Mouse (Mus musculus) forebrain, embryonic 13.5 days (tissue): ENCODE measurements around the gene Arl16. TPM values are rescaled to one million over a fixed set of nuclear protein-coding genes. Genes with fewer than 3 reads are reported as not detected.

ENCODE experiments used
- ATAC-seq: fragments of 200-750 bp; cut with Nextera tagmentation; 2 replicates; pipeline ENCODE4 v1.8.0; 2017
- H3K27ac ChIP-seq: fragments of 300-500 bp; sonication (generic); 2 replicates; pipeline ENCODE4 v1.5.1; 2015; ENCODE audit warnings: inconsistent platforms, mild to moderate bottlenecking, moderate library complexity
- H3K27me3 ChIP-seq: fragments of 300-500 bp; sonication (generic); 2 replicates; pipeline ENCODE4 v1.6.1; 2015; ENCODE audit warnings: mild to moderate bottlenecking, inconsistent platforms
- H3K36me3 ChIP-seq: fragments of 300-500 bp; sonication (generic); 2 replicates; pipeline ENCODE4 v1.6.1; 2015; ENCODE audit warnings: mild to moderate bottlenecking, inconsistent platforms; ENCODE audit not compliant: poor library complexity, severe bottlenecking
- H3K4me1 ChIP-seq: fragments of 300-500 bp; sonication (generic); 2 replicates; pipeline ENCODE4 v1.6.1; 2015; ENCODE audit warnings: inconsistent platforms
- H3K4me2 ChIP-seq: fragments of 300-500 bp; sonication (generic); 2 replicates; pipeline ENCODE4 v1.6.1; 2015; ENCODE audit warnings: inconsistent platforms, mild to moderate bottlenecking, moderate library complexity
- H3K4me3 ChIP-seq: fragments of 300-500 bp; sonication (generic); 2 replicates; pipeline ENCODE4 v1.5.1; 2015; ENCODE audit warnings: mild to moderate bottlenecking, inconsistent platforms
- H3K9ac ChIP-seq: fragments of 300-500 bp; sonication (generic); 2 replicates; pipeline ENCODE4 v1.6.1; 2015; ENCODE audit warnings: mild to moderate bottlenecking, inconsistent platforms
- H3K9me3 ChIP-seq: fragments of 300-500 bp; sonication (generic); replicated peaks from 2 replicates; pipeline ENCODE4 v1.6.1; 2016; ENCODE audit warnings: inconsistent platforms
- WGBS: fragments of 180-500 bp; shearing (Covaris S2); methylation state at CpG from one replicate; pipeline ENCODE4 v1.1.7; 2015; 5-methylcytosine and 5-hydroxymethylcytosine counted together
- polyA plus RNA-seq: library from polyadenylated mRNA; unstranded; fragments of >200 nt; fragmentation: Nextera tagmentation; extraction: Ambion mirVana; gene quantifications from 2 replicates; pipeline ENCODE4 v1.2.1, GENCODE M21; 2015

Gene Arl16
- polyA plus RNA-seq, 1 experiment from 2014 or later = 49.8 TPM

GRCm38 (mm10) chr11:120458847-120459597 lies 8.4 kb downstream of the Arl16 start:
- peaks cover 46% of the 10 kb centered on the region for H3K36me3 ChIP-seq
- no peaks in the 10 kb centered on the region for H3K9me3 ChIP-seq
- WGBS = 70% methylated on average over 6 of the region's 6 CpGs
- no peaks in the 10 kb centered on the region for H3K27me3 ChIP-seq
- ATAC-seq = no peak
- peaks cover 25% of the 10 kb centered on the region for H3K4me1 ChIP-seq
- H3K4me3 ChIP-seq = peak overlapping the region; percentile 90
- no peak overlapping the region for H3K27ac ChIP-seq
- H3K4me2 ChIP-seq = peak overlapping the region; percentile 93
- peak overlapping the region; percentile 94 for H3K9ac ChIP-seq

DNA sequence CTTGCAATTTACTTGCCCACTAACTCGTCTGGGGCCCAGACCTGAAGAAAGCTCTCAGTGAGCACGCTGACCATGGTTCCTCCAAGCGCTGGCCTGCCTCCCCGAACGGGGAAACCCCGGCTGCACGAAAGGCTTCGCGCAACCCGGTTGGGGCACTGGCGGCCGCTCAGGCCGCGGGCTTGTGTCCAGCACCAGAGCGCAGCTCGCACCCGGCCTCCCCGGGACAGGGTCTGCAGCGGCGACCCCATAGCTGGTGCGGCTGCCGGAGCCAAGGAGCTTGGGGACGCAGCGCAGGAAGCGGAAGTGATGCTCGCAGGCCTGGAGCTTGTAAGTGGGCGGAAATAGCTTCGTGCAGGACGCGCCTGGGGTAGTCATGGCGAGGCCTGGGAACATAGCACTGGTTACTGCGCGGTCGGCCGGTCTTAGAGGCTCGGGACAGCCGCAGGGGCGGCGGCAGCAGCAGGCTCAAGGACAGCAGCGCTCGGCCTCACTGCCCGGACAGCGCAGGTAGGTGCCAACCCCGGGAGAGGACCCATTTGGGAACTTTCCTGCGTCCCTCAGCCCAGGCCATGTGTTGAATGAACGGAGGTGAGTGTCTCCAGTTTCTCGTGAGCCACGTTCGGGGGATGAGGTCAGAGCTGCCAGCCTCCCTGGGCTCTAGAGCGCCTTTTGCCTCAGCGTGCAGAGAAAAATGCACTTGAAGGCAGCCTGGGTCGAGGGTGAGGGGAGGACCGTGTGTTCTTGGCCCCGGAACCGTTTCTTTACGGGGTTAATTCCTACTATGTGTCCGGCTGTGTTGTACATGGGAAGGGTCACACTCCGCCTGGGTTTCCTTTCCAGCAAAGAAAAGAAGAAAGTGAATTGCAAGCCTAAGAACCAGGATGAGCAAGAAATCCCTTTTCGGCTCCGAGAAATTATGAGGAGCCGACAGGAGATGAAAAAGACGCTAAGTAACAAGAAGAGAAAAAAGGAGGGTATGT lies 9.3 kb downstream of the Arl16 start, which contains the start of the genes Oxld1 and Ccdc137:
Gene Oxld1, minus strand, starts transcription at position 297 of the 980 bp plus-strand sequence.
Gene Ccdc137, plus strand, starts transcription at position 344 of the 980 bp plus-strand sequence.
- peak; percentile 94 for ATAC-seq
- WGBS = 5% methylated on average over 62 of the region's 62 CpGs
- H3K9ac ChIP-seq = peak within 1 kb of the TSS; percentile 94
- H3K36me3 ChIP-seq = peaks cover 37% of the 10 kb centered on the region
- peak within 1 kb of the TSS; percentile 93 for H3K4me2 ChIP-seq
- H3K27ac ChIP-seq = peak within 1 kb of the TSS; percentile 62
- peak within 1 kb of the TSS; percentile 90 for H3K4me3 ChIP-seq
- no peaks in the 10 kb centered on the region for H3K27me3 ChIP-seq
- H3K4me1 ChIP-seq = peaks cover 25% of the 10 kb centered on the region
- H3K9me3 ChIP-seq = no peaks in the 10 kb centered on the region

DNA sequence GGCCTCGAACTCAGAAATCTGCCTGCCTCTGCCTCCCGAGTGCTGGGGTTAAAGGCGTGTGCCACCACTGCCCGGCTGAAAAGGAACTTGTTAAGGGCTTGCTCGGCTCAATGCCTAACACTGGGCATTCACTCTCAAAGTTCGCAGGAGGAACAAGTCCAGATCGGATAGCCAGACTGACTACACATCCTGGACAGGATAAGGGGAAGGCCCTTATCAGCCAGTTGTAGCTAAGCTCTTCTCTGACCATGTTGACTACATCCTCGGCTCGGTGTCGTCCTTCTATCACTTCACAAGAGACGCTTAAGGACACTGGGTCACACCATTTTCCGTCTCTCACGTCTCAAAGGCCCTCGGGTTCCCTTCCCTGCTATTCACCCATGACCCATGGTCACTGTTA lies 10.0 kb downstream of the Arl16 start:
- H3K36me3 ChIP-seq = peaks cover 30% of the 10 kb centered on the region
- H3K9me3 ChIP-seq = no peaks in the 10 kb centered on the region
- no peaks in the 10 kb centered on the region for H3K27me3 ChIP-seq
- peak; percentile 7; the same call in 1 of the 2 replicates for ATAC-seq
- peak overlapping the region; percentile 93 for H3K4me2 ChIP-seq
- peak overlapping the region; percentile 94 for H3K9ac ChIP-seq
- peak overlapping the region; percentile 90 for H3K4me3 ChIP-seq
- 31% methylated on average over 14 of the region's 14 CpGs for WGBS
- peak overlapping the region; percentile 62; the same call in 1 of the 2 replicates for H3K27ac ChIP-seq
- peaks cover 25% of the 10 kb centered on the region for H3K4me1 ChIP-seq

DNA sequence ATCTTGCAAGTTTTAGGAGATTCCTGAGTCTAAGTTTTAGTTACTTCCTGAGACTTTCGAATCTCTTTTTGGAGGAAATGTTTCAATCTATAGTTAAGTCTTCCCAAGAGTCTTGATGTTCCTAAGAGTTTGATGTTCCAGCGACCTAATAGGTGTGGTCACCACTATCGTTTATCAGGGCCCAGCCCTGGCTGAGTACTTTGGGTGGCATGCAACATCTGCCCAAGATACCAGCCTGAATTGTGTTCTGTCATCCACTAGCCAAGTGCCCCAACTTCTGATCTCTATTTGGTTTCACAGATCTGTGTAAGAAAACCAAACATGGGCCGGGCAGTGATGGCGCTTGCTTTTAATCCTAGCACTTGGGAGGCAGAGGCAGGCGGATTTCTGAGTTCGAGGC lies 12.0 kb downstream of the Arl16 start:
- no peak for ATAC-seq
- WGBS = 96% methylated on average over 7 of the region's 7 CpGs
- H3K27ac ChIP-seq = no peak overlapping the region
- peaks cover 11% of the 10 kb centered on the region for H3K36me3 ChIP-seq
- H3K27me3 ChIP-seq = no peaks in the 10 kb centered on the region
- no peak overlapping the region for H3K4me3 ChIP-seq
- no peak overlapping the region for H3K9ac ChIP-seq
- H3K4me2 ChIP-seq = no peak overlapping the region
- H3K4me1 ChIP-seq = peaks cover 25% of the 10 kb centered on the region
- no peaks in the 10 kb centered on the region for H3K9me3 ChIP-seq

- Histone ChIP-seq H3K4me2 (no peak overlapping the region), H3K9me3 (no peaks in the 10 kb centered on the region), H3K36me3 (peaks cover 9% of the 10 kb centered on the region), H3K9ac (no peak overlapping the region), H3K4me3 (no peak overlapping the region), H3K27me3 (no peaks in the 10 kb centered on the region), H3K4me1 (peaks cover 25% of the 10 kb centered on the region), H3K27ac (no peak overlapping the region)
- 95% methylated on average over 4 of the region's 4 CpGs for WGBS
- no peak for ATAC-seq
Measured at GRCm38 (mm10) chr11:120454965-120455364, 12.4 kb downstream of the Arl16 start.

GRCm38 (mm10) chr11:120453306-120453705 lies 14.1 kb downstream of the Arl16 start, which contains the start of gene Pde6g:
Pde6g (minus strand) TSS chr11:120453500.
- Histone ChIP-seq H3K4me1 (peaks cover 9% of the 10 kb centered on the region), H3K4me2 (no peak within 1 kb of the TSS), H3K27ac (no peak within 1 kb of the TSS), H3K9ac (no peak within 1 kb of the TSS), H3K4me3 (no peak within 1 kb of the TSS), H3K27me3 (no peaks in the 10 kb centered on the region), H3K9me3 (no peaks in the 10 kb centered on the region), H3K36me3 (no peaks in the 10 kb centered on the region)
- 85% methylated on average over 4 of the region's 4 CpGs for WGBS
- ATAC-seq = no peak

- Histone ChIP-seq H3K9ac (no peak overlapping the region; the same call in 1 of the 2 replicates), H3K27me3 (no peaks in the 10 kb centered on the region), H3K36me3 (no peaks in the 10 kb centered on the region), H3K27ac (no peak overlapping the region), H3K4me1 (peaks cover 6% of the 10 kb centered on the region), H3K4me3 (no peak overlapping the region), H3K9me3 (no peaks in the 10 kb centered on the region), H3K4me2 (no peak overlapping the region)
- ATAC-seq = no peak
- WGBS = 59% methylated on average over 3 of the region's 3 CpGs
Measured at GRCm38 (mm10) chr11:120452246-120452645, 15.2 kb downstream of the Arl16 start.

DNA sequence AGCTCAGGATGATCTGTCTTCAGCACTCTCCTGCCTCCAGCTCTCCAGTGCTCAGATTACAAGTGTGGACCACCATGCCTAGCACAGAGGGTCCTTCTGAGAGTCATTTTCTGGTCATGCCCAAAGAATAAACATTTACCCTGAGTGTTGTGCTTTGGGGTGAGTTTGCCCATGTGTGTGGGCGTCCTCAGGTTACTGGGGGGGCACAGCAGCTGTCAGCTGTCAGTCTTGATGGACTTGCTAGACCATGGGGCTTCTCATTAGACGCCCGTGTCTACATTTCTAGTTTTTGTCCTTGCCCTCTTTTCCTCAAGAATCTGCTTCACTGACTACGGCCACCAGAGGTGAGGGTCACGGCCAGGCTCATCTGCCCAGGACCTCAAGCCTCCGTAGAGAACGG lies 20.2 kb downstream of the Arl16 start:
- no peak overlapping the region for H3K4me2 ChIP-seq
- H3K4me1 ChIP-seq = no peaks in the 10 kb centered on the region
- no peak overlapping the region for H3K4me3 ChIP-seq
- no peak overlapping the region for H3K9ac ChIP-seq
- WGBS = 84% methylated on average over 7 of the region's 7 CpGs
- no peaks in the 10 kb centered on the region for H3K9me3 ChIP-seq
- H3K27ac ChIP-seq = no peak overlapping the region
- no peaks in the 10 kb centered on the region for H3K27me3 ChIP-seq
- no peak for ATAC-seq
- H3K36me3 ChIP-seq = no peaks in the 10 kb centered on the region

DNA sequence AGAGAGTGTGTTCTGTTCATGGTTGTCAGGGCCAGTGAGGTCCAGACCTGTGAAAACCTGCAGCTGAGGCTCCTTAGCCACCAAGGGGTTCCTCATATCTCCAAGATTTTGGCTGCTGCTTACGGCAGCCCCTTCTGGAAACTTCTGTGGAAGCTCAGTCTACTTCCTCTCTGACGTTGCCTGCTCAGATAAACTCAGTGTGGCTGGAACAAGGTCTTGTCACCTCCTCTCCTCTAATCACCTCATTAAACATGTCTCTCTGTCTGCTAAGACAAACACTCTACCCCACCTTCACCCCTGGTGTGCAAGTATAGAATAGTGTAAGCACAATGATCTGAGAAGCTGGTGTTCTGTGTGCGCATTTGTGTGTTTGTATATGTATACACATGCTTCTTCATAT lies 21.9 kb downstream of the Arl16 start:
- no peaks in the 10 kb centered on the region for H3K9me3 ChIP-seq
- H3K4me2 ChIP-seq = no peak overlapping the region
- H3K9ac ChIP-seq = no peak overlapping the region
- no peak overlapping the region for H3K27ac ChIP-seq
- H3K4me1 ChIP-seq = no peaks in the 10 kb centered on the region
- 82% methylated on average over 3 of the region's 3 CpGs for WGBS
- ATAC-seq = no peak
- H3K36me3 ChIP-seq = no peaks in the 10 kb centered on the region
- H3K4me3 ChIP-seq = no peak overlapping the region
- no peaks in the 10 kb centered on the region for H3K27me3 ChIP-seq

DNA sequence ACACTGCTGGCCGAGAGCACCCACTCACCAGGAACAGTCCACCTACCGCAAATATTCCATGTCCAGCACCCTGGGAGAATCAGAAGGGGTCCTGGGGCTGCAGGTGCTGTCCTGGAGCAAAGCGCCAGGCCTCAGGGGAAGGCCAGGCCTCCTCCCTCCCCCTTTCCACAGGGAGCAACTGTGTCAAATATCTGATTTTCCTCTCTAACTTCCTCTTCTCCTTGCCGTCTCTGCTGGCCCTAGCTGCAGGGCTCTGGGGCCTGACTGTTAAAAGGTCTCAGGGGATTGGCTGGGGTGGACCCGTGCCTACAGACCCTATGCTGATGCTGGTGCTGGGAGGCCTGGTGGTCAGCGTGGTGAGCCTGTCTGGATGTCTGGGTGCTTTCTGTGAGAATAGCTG lies 23.3 kb downstream of the Arl16 start:
- ATAC-seq = no peak
- Histone ChIP-seq H3K9ac (no peak overlapping the region), H3K4me3 (no peak overlapping the region), H3K4me1 (no peaks in the 10 kb centered on the region), H3K9me3 (no peaks in the 10 kb centered on the region), H3K4me2 (no peak overlapping the region), H3K27me3 (no peaks in the 10 kb centered on the region), H3K36me3 (no peaks in the 10 kb centered on the region), H3K27ac (no peak overlapping the region)
- 79% methylated on average over 6 of the region's 6 CpGs for WGBS

DNA sequence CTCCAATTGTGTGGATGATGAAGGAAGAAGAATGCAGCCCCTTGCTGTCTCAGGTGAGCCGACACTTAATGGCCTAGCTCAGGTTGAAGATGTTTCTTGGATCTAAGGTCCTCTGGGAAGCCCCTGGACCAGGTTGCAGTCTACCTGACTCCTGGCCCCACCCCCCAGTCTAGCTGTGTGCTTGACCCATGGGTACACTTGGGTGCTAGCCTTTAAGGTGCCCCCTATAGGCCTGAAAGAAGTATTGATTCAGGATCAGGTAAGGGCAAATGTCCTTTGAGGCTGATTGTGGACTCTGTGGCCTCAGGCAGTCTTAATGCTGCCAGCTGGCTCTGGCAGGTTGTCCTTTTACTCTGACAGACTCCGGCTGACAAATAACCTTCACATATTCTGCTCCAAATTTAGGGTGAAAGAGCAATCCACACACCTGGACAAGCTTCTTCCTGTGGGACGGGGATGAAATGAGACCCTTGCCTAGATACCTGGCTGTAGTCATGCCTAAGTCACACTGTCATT lies 24.6 kb downstream of the Arl16 start:
- H3K4me3 ChIP-seq = no peak overlapping the region
- H3K4me1 ChIP-seq = no peaks in the 10 kb centered on the region
- 87% methylated on average over 3 of the region's 3 CpGs for WGBS
- H3K36me3 ChIP-seq = no peaks in the 10 kb centered on the region
- no peaks in the 10 kb centered on the region for H3K9me3 ChIP-seq
- no peaks in the 10 kb centered on the region for H3K27me3 ChIP-seq
- no peak overlapping the region for H3K27ac ChIP-seq
- H3K9ac ChIP-seq = no peak overlapping the region
- ATAC-seq = no peak
- H3K4me2 ChIP-seq = no peak overlapping the region

DNA sequence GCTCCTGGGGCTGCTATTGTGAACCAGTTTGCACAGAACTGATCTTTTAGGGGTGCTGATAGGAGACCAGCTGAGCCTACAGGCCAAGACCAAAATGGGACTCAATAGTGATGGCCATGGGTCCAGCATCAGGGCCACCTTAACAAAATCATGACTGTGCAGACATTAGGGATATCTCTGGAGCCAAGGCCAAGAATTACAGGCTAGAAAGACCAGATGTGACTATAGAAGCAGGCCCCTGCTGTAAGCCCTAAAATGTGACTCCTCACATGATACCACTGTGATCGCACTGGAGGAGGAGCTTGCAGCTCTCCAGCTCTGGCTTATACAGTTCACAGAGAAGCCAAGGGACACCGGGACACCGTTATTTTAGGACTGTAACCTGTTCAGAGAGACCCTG lies 25.1 kb downstream of the Arl16 start, which contains the start of gene Tspan10:
Gene Tspan10, plus strand, starts transcription at position 301 of the 400 bp plus-strand sequence.
- Histone ChIP-seq H3K27me3 (no peaks in the 10 kb centered on the region), H3K36me3 (no peaks in the 10 kb centered on the region), H3K4me3 (no peak within 1 kb of the TSS), H3K27ac (no peak within 1 kb of the TSS), H3K9ac (no peak within 1 kb of the TSS), H3K9me3 (no peaks in the 10 kb centered on the region), H3K4me1 (no peaks in the 10 kb centered on the region), H3K4me2 (no peak within 1 kb of the TSS)
- WGBS = 91% methylated on average over 3 of the region's 3 CpGs
- no peak for ATAC-seq
